Mouse (Mus musculus) bone marrow, adult 2 months (tissue): ENCODE results near the gene Cpne5. TPM values are rescaled to one million over a fixed set of nuclear protein-coding genes. Genes with fewer than 3 reads are reported as not detected.
"Not testable (repeated sequence)": the region's sequence is repeated elsewhere in the genome, so short reads cannot be mapped to it uniquely, and the experiment has no call there.

Experiments
- H3K27ac ChIP-seq: fragments of 200-500 bp; 2 replicates; pipeline ENCODE4 v1.5.1; 2012; ENCODE audit warnings: low read depth, mild to moderate bottlenecking, control low read depth, inconsistent platforms, low read length; ENCODE audit not compliant: control insufficient read depth, poor library complexity, insufficient read depth
- H3K4me1 ChIP-seq: fragments of 200-500 bp; 2 replicates; pipeline ENCODE4 v1.6.1; 2011; ENCODE audit warnings: low read length; ENCODE audit not compliant: control insufficient read depth, insufficient read depth
- H3K4me3 ChIP-seq: fragments of 200-500 bp; replicated peaks from 2 replicates; pipeline ENCODE3; 2011; ENCODE audit warnings: mild to moderate bottlenecking, low read depth, low read length, control low read depth; ENCODE audit not compliant: control insufficient read depth
- CTCF ChIP-seq: fragments of 200-500 bp; IDR thresholded peaks from 2 replicates; pipeline ENCODE4 v1.5.1; 2011; ENCODE audit warnings: low read length, control low read depth; ENCODE audit not compliant: control insufficient read depth, insufficient read depth
- POLR2A ChIP-seq: fragments of 200-500 bp; IDR thresholded peaks from 2 replicates; pipeline ENCODE4 v1.6.1; 2011; ENCODE audit warnings: low read depth, mild to moderate bottlenecking, control low read depth, low read length, borderline replicate concordance; ENCODE audit not compliant: control insufficient read depth
- WGBS: fragments of 180-500 bp; shearing (Covaris S2); methylation state at CpG from one replicate; pipeline ENCODE4 v1.1.7; 2018; 5-methylcytosine and 5-hydroxymethylcytosine counted together
- polyA plus RNA-seq: library from polyadenylated mRNA; stranded (reverse); fragments of >200 nt; gene quantifications from 2 replicates; pipeline ENCODE4 v1.2.4, GENCODE M21; 2011; ENCODE audit warnings: low replicate concordance; ENCODE audit not compliant: missing spikeins, insufficient read depth, insufficient read length

Cpne5 gene
- polyA plus RNA-seq, 1 experiment, result 0.50 TPM

DNA sequence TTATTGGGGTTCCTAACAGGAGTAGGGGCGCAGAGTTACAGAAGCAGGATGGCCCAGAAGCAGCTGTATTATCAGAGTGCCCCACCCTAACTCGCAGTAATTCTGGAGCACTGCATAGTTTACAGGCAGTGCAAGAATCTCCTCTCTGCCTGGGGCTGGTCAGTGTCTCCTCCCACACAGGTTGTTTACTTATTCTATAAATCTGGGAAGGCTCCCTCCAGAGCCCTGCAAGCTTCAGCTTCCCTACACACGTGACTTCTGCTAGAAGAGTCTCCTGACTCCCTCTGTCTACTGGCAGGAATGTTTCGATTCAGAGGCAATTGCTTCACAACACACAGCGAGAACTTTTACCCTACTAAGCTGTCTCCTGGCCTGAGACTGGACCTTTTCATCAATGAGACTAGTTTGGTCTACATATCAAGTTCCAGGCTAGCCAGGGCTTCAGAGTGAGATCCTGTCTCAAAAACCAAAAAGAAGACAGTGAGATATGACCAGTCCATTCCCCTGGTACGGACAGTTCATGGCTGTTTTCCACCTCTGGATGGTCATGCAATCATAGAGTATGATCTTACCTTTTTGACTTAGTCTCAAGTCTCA is 114.3 kb downstream of the Cpne5 start:
- Histone ChIP-seq H3K4me1 (no peaks in the 10 kb centered on the region; the same call in 1 of the 2 replicates), H3K27ac (no peak overlapping the region), H3K4me3 (no peak overlapping the region)
- no peak for TF ChIP-seq POLR2A
- TF ChIP-seq CTCF, result no peak
- WGBS, result 72% methylated on average over 6 of the region's 6 CpGs

DNA sequence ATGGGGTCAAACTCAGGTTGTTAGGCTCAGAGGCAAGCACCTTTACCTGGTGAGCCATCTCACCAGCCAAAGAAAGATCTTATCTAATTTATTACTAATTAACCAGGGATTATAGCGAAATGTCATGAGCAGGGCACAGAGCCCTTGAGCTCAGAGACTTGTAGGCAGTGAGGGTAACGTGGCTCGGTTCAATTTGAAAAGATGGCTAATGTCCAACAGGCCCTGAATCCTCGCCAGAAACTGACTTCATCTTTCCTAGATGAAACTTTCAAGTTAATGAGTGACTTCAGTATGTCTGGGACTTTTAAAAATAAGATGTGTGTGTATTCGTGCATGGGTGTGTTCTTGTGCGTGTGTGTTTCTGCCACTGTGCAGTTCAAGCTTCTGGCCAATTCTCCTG is 115.2 kb downstream of the Cpne5 start:
- H3K4me3 ChIP-seq, result no peak overlapping the region
- TF ChIP-seq POLR2A (no peak), CTCF (no peak)
- H3K27ac ChIP-seq, result no peak overlapping the region
- H3K4me1 ChIP-seq, result no peaks in the 10 kb centered on the region; the same call in 1 of the 2 replicates
- 74% methylated on average over 6 of the region's 6 CpGs for WGBS

DNA sequence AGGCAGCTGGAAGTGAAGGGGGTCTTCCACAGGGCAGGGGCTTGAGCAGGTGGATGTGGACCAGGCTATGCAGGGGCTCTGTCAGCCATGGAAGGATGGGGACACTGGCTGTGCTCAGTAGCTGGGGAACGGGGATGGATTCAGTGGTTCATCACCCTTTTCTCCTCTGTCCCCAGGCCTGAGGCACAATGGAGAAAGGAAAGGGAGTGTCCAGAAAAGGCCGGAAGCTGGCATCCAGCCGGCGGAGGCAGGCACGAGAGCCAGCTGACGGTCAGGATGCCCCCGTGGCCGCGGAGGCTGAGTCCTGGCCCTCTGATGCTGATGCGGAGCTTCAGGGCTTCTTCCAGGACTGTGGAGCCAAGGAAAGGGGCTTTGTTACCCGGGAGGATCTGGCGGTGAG is 117.3 kb downstream of the Cpne5 start:
- no peak overlapping the region for H3K4me3 ChIP-seq
- 80% methylated on average over 12 of the region's 12 CpGs for WGBS
- no peak overlapping the region; the same call in 1 of the 2 replicates for H3K27ac ChIP-seq
- no peaks in the 10 kb centered on the region; the same call in 1 of the 2 replicates for H3K4me1 ChIP-seq
- TF ChIP-seq CTCF, result no peak
- no peak for TF ChIP-seq POLR2A

DNA sequence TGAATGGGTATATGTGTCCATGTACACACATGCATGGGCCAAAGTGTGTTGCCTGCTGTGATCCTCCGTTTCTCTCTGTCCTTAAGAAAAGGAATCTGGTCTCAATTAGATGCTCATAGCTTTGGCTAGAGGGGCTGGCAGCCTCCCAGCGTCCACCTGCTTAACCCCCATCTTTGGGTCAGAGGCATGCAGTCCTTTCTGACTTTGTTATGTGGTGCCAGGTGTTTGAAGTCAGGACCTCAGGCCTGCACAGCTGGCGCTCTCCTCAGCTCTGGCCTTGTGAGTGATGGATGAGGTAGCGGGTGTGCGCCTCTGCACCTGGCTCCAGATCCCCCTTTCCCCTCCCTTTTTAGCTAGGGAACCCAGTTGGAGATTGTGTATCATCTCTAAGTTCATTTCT is 119.9 kb downstream of the Cpne5 start:
- 71% methylated on average over 5 of the region's 5 CpGs for WGBS
- Histone ChIP-seq H3K4me1 (no peaks in the 10 kb centered on the region), H3K4me3 (no peak overlapping the region), H3K27ac (no peak overlapping the region)
- TF ChIP-seq POLR2A (no peak), CTCF (no peak)

DNA sequence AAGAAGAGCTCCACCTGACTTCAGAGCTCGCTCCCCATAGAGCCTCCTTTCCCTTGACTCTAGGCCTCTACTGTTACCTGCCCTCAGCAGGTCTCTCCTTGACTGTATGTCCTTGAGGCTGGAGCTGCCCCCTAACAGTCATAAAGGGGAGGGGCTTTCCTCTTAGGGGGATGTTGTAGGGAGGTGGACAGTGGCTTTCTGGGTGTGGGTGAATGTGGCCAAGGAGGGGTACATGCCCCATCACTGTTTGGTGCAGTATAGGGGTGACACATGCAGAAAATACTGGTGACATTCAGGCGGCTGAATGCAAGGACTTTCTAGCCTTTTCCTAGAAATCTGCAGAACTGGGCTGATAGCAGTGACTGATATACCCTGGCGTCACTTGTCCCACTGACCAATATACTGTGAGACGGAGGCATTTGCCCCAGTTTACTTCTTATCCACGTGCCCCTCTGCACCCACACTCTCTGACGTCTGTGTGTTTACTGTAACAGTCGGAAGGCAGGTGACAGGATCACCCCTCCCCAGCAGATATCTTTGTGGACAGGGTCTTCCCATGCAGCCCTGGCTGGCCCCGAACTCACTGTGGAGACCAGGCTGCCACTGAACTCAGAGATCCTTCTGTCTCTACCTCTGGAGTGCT is 120.8 kb downstream of the Cpne5 start:
- Histone ChIP-seq H3K27ac (no peak overlapping the region), H3K4me3 (no peak overlapping the region), H3K4me1 (peaks cover 2% of the 10 kb centered on the region; the same call in 1 of the 2 replicates)
- 50% methylated on average over 8 of the region's 8 CpGs for WGBS
- TF ChIP-seq POLR2A, result no peak
- TF ChIP-seq CTCF, result no peak

DNA sequence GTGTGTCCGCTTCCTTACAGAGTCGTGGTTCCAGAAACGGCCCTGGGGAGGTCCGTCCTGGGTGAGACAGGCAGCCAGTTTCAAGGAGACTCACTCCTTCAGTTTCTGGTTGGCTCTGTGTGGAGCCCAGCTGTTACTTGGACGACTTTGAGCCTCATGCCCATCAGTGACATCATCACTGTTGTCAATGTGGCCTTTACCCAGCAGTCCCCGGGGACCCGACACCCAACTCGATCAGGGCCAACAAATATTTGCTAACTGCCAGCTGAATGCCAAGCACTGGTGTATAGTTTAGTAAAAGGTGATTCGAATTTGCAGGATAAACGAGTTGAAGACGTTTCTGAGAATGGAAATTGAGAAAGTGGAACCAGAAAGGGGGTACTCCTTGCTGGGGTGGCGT is 121.9 kb downstream of the Cpne5 start:
- WGBS, result 33% methylated on average over 12 of the region's 12 CpGs
- no peak for TF ChIP-seq CTCF
- no peak for TF ChIP-seq POLR2A
- Histone ChIP-seq H3K4me3 (peak overlapping the region; percentile 53), H3K4me1 (peaks cover 6% of the 10 kb centered on the region; the same call in 1 of the 2 replicates), H3K27ac (peak overlapping the region; percentile 16)

DNA sequence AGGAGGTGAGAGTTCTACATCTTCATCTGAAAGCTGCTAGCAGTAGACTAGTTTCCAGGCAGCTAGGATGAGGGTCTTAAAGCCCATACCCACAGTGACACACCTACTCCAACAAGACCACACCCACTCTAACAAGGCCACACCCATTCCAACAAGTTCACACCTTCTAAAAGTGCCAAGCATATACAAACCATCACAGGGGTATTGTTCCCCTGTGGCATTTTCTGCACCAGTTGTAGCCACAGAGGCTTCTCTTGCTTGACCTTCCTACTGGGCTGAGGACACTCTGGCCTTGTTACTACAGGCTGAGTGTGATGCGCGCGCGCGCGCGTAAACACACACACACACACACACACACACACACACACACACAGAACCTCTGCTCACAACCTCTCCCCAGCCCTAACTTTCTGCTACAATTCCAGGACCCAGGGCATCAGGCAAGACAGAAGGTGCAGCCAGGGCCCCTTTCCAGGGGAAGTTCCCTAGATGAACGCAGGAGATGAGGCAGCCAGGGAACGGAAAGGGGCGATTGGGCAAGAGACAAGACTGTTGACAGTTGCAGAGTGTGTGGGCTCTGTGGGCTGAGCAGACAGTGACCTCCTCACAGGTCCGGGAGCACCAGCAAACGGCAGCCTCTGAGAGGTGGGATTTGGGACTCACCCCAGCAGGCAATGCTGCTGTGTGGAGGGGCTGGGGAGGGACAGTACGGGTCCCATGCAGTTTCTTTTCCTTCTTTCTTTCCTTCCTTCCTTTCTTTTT is 124.2 kb downstream of the Cpne5 start, which contains the start of gene Rab44:
Rab44 (plus strand) TSS at position 555 of the 762 bp plus-strand sequence.
- peaks cover 6% of the 10 kb centered on the region; the same call in 1 of the 2 replicates for H3K4me1 ChIP-seq
- peak within 1 kb of the TSS; percentile 75 for H3K27ac ChIP-seq
- H3K4me3 ChIP-seq, result peak within 1 kb of the TSS; percentile 64
- WGBS, result 34% methylated on average over 13 of the region's 13 CpGs
- TF ChIP-seq POLR2A (peak; percentile 58; the same call in 1 of the 2 replicates), CTCF (no peak)

DNA sequence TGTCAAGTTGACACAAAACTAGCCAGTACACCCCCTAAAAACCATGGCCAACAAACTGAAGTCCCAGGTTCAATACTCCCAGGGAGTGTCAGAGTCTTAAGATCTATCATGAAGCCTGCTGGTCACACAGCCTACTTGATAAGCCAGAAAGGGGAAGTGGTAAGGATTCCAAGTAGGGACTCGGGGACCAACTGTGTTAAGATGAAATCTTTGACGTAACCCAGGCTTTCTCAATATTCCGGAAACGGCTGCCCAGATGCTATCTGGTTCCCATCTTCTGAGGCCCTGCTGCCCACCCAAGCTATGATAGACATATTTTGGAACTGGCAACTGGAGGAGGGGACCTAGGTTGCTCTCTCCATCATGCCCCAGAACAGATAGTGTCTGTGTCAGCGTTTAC is 126.6 kb downstream of the Cpne5 start:
- H3K27ac ChIP-seq, result peak overlapping the region; percentile 7; the same call in 1 of the 2 replicates
- WGBS, result 6% methylated on average over 5 of the region's 5 CpGs

DNA sequence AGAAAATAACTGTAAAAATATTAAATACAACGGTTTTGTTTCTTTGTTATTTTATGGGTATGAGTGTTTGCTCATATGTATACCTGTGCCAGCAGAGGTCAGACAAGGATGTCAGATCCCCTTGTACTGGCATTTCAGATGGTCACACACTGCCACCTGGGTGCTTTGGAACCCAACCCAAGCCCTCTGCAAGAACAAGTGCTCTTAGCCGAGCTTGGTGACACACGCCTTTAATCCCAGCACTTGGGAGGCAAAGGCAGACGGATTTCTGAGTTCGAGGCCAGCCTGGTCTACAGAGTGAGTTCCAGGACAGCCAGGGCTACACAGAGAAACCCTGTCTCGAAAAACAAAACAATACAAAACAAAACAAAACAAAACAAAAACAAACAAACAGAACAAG is 127.6 kb downstream of the Cpne5 start:
- H3K4me3 ChIP-seq, H3K27ac ChIP-seq, H3K4me1 ChIP-seq: not testable (repeated sequence)
- WGBS, result 67% methylated on average over 6 of the region's 6 CpGs

More for the DNA sequence above, 126.6 kb downstream of the Cpne5 start:
- Histone ChIP-seq H3K4me1 (peaks cover 6% of the 10 kb centered on the region; the same call in 1 of the 2 replicates), H3K4me3 (no peak overlapping the region)
- TF ChIP-seq CTCF (no peak), POLR2A (no peak)
